Mouse (Mus musculus) c-Kit-positive CD71-positive TER-119-negative erythroid progenitor cells, embryonic 14.5 days (primary cell): ENCODE measurements around the gene Faf2.

Source experiments
- DNase-seq: peaks from one replicate; pipeline ENCODE4 v3.0.0-alpha.2; 2013; ENCODE audit warnings: low read depth

The Faf2 gene

DNA sequence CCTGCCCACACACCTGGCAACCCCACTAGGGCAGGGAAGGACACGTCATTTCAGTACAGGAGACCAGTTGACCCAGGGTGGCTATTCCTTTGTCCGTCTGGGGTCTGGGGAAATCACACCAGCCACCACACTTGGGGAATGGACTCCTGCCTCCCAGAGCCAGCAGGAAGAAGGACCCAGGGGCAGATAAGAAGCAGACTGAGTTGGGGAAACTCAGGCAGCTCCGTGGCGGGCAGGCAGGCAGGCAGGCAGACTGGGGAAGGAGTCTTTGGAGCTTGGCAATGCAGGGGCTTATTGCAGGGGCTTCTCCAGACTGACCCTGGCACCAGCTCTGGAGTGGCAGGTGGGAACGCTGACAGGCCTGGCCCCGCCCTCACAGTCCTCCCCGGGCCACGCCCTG, 59.7 kb downstream of the Faf2 start:
- DNase-seq: no peak

GRCm38 (mm10) chr13:54683301-54683700, 61.7 kb downstream of the Faf2 start:
- DNase-seq: no peak

DNA sequence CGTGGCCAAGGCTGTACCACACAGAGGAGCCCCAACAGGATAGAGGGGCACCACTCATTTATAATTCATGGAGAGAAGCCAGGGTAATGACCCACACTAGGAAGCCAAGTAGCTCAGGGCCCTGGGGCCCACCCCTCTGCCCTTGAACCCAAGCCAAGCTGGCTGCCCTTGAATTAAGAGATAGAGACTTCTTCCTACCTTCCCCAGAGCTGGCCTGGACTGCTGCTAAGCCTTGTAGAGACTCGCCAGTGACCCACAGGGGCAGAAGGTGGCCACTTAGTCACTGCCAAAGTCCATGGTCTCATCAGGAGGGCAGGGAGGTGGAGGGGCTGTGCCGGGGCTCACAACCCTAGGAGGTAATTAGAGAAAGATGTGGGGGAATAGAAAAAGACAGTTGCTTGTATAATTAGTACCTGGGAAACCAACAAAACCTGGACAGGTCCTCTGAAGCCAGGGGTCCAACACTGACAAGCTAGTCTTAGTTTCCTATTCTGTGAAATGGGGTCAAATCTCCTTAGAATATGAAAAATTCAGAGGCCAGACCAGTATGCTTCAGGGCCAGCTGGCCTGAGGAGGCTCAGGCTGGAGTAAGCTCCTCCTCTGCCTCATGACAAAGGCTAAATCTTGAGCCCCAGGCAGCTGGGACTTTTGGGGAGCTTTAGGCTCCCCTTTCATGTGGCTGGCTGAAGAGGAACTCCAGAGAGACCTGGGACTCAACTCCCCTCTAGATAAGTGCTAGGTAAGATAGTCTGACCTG, 62.7 kb downstream of the Faf2 start:
- DNase-seq: no peak

DNA sequence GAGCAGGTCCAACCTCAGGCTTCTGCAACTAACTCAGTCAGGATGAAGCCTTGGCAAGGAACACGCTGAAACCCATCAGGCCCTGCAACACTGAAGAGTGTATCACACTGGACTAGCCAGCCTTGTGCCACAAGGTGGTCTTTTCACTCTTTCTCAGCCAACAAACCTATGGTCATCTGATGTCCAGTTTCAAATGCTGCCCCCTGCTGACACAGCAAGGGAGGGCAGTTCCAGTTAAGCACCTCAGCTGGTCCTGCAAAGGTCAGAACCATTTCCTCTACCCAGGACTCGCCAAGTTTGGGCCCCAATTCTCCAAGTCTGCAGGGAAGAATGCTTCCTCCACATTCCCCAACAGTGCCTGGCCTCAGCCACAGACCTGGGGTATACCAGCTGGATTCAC, 63.6 kb downstream of the Faf2 start:
- DNase-seq: no peak

DNA sequence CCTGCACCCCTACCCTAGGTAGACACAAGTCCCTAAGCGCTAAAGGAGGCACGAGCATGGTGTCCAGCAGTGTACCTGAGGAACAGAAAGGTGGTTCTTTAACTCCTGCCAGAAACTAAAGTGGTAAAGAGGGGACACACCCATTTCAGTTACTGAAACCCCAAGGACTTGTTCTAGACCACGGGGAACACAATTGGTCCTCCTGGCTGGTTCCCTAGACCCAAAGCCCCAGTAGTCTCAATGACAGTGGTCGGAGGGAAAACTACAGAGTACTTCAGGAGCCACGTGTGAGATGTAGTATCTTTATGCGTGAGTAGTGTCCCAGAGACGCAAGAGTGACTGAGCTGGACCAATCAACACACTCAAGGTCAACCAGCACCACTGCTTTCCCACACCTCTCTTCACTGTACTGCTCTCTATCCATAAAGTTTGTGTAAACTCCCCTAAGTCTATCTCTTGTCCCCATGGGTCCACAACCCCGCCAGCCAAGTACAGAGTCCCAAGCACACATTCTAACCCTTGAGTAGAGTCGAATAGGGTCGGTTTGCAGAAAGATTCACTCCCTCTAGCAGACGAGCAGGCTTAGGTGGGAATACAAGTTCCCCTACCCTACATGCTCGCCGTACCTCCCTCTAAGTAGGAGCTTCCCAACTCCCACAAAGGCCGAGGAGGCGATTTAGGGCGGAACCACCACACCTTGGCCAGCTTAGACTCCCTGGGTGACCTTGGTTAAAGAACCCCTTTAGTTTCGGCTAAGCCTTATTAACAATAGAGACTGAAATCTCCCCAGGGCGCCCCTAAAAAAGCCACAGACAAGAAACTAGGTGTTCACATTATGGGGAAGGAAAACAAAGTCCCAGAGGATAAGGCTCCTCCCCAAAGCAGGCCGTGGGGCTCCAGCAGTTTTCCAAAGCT, 64.8 kb downstream of the Faf2 start:
- no peak for DNase-seq

DNA sequence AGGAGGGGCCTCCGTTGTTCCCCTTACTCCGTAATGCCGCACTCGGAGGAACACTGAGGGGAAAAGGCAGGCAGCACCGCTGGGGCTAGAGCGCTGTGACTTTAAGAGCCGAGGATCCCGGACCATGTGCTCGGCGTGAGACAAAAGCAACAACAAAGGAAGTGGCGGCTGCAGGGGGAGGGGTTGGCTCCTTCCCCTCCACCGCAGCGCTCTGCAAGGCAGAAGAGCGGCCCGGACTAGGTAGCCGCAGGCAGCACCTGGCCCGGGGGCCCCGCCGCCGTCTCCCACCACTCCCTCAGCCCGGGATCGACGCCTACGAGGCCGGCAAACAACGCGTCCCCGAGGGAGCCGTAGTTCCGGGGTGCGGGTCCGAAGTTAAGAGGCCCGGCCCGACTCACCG, 65.5 kb downstream of the Faf2 start:
- no peak for DNase-seq

- DNase-seq: peak; percentile 92
Measured at GRCm38 (mm10) chr13:54687575-54688424, 66.2 kb downstream of the Faf2 start.

- no peak for DNase-seq
Measured at GRCm38 (mm10) chr13:54690151-54690740, 68.7 kb downstream of the Faf2 start.

GRCm38 (mm10) chr13:54691737-54692136, 70.2 kb downstream of the Faf2 start:
- DNase-seq: no peak

DNA sequence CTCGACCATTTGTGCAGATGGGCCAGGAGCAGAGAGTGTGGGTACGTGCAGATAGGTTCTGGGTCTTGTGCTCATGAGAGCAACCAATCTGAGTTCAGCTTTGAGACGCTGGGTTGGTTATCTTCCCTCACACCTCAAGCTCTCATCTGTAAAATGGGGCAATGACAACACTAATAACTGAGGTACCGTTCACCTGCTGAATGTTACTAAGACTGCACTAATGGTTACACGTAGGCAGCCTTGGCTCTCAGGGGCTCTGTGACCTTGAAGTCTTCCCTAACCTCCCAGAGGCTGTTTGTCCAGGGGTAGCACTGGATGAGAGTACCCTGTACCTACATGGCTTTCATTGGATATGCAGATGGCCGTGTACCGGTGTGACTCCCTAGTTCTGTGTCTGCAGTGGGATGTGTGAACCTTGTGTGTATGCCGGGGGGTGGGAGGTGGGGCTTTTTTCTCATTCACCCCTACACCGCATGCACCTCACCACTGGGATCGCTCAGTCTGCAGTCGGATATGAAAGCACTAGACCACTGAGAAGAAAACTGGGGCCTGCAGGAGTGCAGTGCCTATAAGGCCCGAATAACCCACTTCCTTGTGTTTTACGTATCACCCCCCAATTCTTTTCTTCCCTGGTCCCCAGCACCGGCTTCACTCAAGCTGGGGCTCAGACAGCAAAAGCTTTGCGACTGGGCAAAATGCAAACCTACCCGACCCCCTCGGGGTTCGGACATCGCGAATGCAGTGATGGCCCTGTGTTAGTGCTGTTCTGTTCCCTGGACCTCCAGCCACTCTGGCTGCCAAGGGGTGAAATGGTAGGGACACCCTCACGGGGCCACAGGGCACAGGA, 71.3 kb downstream of the Faf2 start:
- DNase-seq: no peak

GRCm38 (mm10) chr13:54693558-54694347, 72.2 kb downstream of the Faf2 start, which contains the start of gene Rnf44:
Gene Rnf44 (minus strand): TSS chr13:54693907.
- DNase-seq: peak; percentile 97

DNA sequence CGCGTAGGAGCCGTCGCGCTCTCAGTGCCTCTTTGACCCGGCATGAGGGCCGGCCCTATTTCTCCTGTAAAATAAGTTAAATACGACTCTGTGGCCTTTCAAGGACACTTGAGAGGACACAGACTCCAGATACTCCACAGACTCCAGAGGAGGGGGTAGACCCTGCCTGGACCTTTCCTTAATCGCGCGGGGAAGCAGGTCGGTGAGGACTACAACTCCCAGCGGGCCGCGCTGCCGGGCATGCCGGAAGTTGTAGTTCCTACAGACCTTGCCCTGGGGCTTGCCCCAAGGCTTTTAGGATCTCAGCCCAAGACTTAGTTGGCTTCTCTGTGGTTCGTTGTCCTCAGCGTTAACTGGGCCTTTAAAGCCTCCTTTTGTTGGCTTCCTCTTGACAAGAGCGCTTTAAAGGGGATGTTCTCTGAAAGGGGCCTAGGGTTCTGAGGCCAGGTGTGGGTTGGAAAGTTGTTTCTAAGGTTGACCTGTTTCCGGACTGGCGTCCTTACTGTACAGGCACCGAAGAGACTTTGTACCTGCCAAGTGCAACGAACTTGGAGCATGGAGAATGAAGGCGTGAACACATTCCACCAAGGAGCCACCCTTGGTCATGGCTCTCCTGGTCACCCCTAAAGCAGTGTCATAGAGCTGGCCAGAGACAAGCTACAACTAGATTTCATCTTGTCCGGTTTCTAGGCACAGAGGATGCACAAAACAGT, 72.9 kb downstream of the Faf2 start:
- DNase-seq: peak; percentile 68

DNA sequence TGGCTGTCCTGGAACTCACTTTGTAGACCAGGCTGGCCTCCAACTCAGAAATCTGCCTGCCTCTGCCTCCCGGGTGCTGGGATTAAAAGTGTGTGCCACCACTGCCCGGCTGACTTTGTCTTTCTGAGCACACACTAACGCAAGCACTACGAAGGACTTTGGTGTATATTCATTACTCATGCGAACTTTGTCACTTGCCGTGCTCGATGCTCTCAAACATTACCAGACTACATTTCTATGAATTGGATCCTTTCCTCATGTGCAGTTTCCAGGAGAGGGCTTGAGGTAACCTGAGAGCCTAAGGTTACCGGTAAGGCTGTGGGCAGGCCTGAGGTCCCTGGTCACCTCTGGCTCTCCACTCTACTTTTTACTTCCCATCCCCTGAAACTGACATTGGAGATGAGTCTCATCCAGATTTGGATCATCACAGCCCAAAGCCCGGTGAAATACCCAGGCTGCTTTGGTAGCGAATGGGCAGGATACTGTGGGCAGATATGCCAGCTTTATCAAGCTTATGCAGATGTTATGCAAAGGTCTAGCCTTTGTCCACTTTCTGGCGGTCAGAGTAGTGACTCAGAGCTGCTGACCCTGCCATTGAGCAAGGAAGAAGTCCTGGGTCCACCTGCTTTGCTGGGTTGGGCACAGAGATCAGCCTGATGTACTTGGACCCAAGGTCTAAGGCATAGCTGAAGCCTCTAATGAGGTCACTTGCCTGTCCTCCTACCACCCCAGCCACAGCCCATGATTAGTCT, 74.1 kb downstream of the Faf2 start:
- no peak for DNase-seq

GRCm38 (mm10) chr13:54701243-54701642, 79.7 kb downstream of the Faf2 start, which contains the start of gene Cdhr2:
Gene Cdhr2 (plus strand): TSS chr13:54701461.
- no peak for DNase-seq

DNA sequence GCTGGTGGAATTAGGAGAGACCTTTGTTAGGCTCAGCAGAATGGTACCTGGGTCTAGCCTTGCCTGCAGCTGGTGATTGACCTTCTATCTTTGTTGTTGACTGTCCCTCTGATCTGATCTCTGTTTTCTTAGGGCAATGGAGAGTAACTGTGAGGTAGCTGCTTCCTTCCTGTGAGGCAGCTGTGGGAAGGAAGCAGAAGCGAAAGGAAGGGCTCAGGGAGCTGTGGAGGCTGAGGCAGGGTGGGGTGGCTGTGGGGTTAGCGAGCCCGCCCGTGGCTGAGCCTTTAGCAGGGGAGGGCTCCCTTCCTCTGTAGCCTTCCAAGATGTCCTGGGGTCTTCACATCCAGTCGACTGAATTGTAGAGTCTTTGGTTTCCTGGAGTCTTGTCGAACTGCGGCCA, 80.9 kb downstream of the Faf2 start:
- no peak for DNase-seq

DNA sequence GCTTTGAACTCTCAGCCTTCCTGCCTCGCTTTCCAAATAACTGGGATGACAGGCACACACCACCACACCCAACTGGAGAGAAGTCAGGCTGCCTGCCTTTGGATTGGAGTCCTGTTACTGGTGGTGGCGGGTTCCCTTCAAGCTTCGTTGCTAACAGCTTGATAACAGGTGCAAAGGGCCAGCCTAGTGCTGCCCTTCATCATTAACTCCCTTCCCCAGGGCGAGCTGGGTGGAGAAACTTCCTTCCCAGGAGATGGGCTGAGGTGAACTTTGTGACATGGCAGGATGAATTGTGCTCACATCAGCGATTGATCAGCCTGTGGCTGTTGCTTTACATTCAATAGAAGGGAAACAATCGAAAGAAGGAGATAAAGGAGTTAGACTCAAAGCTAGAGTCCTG, 83.3 kb downstream of the Faf2 start:
- DNase-seq: no peak

- DNase-seq: no peak
Measured at GRCm38 (mm10) chr13:54710866-54711265, 89.3 kb downstream of the Faf2 start.
